Mouse (Mus musculus): ENCODE data around the gene Stkld1.

GRCm38 (mm10) chr2:26902467-26903220 is 31.2 kb upstream of the Stkld1 start, which contains the start of gene Surf6:
- 0 out of 2 replicates have a peak, but pooled peaks have one; percentile 14 for TF ChIP-seq CTCF (IDR thresholded peaks at IDR 0.05; ENCODE audit: low read depth)
- peak; percentile 51 for TF ChIP-seq EP300 (optimal IDR thresholded peaks at IDR 0.05)
